Mouse (Mus musculus): ENCODE data around the gene Tssk3.
"Not testable (repeated sequence)": the region's sequence is repeated elsewhere in the genome, so short reads cannot be mapped to it uniquely, and the experiment has no call there.

Gene Tssk3

GRCm38 (mm10) chr4:129490972-129491880, at the start of gene Tssk3, which contains the start of gene Fam229a:
Gene Tssk3 (minus strand): TSS chr4:129491022.
Gene Fam229a (plus strand): TSS chr4:129491190.
- peak; percentile 70 for DNase-seq

DNA sequence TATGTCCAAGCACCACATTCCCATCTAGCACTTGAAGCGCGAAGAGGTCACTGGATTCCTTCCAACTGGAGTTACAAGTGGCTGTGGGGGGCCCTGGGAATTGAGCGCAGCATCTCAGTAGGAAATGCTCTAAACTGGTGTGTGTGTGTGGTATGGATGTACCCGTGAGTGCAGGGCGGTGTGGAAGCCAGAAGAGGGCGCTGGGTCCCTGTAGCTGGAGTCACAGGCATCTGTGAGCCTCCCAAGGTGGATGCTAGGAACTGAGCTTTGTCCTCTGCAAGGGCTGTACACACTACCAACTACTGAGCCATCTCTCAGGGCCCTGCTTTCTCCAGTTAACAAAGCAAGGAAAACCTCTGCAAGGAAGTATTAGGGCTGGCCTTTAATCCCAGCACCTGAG, 49.2 kb upstream of the Tssk3 start:
- DNase-seq = no peak

DNA sequence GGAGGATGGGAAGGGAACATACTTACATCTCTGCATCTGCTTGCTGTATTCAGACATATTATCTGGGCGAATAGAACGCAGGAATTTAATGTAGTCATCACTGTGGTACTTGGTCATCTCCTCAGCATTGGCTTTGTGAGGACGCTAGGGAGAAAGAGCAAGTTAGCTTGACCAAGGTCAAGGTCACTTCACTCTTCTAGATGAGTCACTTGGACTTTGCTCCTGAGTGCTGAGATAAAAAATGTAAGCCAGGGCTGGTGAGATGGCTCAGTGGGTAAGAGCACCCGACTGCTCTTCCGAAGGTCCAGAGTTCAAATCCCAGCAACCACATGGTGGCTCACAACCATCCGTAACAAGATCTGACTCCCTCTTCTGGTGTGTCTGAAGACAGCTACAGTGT, 38.1 kb upstream of the Tssk3 start:
- DNase-seq = not testable (repeated sequence)

DNA sequence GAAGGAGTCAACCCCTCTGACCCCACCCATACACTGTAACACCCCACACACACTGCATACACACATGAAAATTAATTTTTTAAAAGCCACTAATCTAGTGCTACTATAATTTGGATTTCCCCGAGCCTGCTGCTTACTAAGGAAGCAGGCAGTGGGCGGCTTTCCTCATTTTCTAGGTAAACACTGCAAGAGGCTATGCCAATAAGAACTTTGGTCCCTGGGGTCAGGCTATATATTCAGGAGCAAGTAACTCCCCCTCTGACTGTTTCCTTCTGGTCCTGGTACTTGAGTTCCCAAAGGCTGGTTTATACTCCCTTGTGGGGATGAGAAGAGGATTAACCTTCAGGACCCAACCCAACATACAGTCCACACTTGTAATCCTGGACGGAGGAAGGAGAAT, 35.1 kb upstream of the Tssk3 start:
- no peak for DNase-seq

- DNase-seq = no peak
These were observed 34.5 kb upstream of the Tssk3 start for GRCm38 (mm10) chr4:129525338-129525737.

GRCm38 (mm10) chr4:129518519-129518918, 27.7 kb upstream of the Tssk3 start:
- no peak for DNase-seq

- DNase-seq = no peak
These were observed 26.1 kb upstream of the Tssk3 start for GRCm38 (mm10) chr4:129516925-129517324.

- no peak for DNase-seq
These were observed 23.6 kb upstream of the Tssk3 start for GRCm38 (mm10) chr4:129514300-129514898.

DNA sequence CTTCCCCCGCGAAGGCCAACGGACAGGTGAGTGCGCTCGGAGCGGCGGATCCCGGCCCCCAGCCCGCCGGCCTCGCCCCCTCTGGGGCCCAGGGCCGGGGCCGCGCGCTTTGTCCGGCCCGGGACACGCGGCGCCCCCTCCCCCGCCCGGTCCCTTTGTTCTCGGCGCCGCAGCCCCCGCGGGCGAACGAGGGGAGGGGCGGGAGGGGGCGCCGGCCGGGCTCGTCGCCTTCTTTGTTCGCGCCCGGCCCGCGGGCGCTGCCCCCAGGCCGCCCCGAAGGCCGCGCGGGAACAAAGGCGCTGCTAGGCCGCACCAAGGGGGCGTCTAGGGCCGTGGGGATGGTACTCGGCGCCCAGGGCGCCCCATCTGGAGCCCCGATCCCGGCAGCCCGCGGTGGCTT, 23.1 kb upstream of the Tssk3 start:
- no peak for DNase-seq

- DNase-seq = no peak
These were observed 22.4 kb upstream of the Tssk3 start, which contains the start of gene Marcksl1 for GRCm38 (mm10) chr4:129513086-129513767. Gene Marcksl1 (plus strand): TSS chr4:129513581.

DNA sequence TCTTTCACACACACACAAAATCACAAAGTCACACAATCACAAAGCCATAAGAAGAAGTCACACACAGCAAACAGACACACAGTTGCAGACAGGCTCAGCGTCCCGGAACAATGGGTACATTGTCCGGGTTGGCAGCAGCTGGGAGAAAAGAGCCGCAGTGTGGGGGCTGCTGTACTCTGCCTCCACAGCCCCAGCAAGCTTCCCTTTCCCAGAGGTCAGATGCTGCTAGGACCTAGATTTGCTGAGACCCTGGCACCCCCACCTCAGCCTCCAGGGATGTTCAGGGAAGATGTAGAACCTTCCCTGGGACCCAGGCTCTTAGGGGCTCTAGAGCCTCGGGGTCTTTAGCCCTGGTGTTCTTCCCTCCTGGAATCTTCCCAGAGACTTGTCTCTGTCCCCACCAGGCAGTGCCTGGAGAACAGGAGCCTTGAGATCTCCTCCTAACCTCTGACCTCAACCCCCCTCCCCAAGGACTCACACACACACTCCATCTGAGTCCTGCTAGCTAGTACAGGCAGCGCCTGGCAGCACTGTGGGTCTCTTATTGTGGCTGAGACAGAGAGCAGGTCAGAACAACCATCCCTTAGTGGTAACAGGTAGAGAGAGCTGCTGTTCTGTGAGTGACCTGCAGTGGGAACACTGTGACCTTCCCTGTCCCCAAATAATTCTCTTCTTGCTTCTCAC, 20.7 kb upstream of the Tssk3 start:
- DNase-seq = no peak

DNA sequence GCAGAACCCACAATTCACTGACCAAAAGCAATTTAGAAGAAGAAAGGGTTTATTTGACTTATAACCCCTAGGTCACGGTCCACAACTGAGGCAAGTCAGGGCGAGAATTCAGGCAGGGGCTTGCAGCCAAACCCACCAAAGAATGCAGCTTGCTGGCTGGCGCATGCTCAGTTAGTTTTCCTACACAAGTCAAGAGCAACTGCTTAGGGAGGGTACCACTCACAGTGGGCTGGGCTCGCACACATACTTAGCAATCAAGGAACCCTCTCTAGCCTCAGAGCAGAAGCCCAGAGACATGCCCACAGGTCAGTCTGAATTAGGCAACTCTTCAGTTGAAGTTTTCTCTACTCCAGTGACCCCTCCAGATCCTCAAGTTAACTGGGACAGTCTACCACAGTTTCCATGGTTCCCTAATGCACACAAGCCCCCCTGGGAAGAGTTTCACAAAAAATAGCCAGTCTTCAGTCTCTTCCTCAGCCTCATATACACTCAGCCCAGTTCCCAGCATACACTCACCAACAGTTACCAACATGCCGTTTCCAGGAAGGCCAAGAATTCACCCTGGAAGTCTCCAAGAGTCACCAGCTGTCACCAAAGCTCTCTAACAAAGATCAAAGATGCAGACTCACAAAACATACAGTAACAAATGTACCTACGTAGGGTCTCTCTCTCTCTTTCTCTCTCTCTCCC, 20.0 kb upstream of the Tssk3 start:
- DNase-seq = no peak

- DNase-seq = no peak
These were observed 18.8 kb upstream of the Tssk3 start for GRCm38 (mm10) chr4:129509650-129510049.

DNA sequence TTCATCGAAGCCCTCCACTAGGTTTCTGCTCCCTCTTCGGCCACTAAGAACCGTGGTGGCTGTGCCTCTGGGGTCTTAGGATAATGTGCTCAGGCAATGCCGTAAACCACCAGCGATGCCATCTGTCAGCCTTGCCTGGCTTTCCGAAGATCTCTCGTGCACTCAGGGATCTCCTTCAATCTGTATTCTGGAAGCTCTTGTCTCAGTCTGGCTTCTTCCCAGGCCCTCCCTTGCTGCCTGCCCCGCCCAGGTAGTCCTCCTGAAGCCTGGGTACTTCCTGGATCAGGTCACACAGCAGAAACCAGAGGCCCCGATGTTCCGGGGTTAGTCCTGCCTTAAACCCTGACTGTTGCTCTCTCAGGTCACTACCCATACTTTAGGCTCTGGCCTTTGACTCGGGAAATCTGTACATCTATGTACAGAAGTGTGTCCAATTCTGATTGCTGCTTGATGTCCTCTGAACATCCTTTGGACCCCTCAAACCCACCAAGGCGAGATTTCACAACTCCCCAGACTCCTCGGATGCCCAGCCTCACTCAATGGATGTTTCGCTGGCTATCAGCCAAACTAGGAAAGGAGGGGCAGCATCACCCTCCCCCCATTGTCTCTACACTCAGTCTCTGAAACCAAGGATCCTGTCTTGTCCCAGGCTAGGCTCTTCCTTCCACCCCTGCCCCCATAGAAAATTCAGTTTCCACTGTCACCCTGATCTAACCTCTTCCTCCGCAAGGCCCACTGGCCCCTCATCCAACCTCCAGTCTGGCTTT, 18.2 kb upstream of the Tssk3 start:
- DNase-seq = no peak

DNA sequence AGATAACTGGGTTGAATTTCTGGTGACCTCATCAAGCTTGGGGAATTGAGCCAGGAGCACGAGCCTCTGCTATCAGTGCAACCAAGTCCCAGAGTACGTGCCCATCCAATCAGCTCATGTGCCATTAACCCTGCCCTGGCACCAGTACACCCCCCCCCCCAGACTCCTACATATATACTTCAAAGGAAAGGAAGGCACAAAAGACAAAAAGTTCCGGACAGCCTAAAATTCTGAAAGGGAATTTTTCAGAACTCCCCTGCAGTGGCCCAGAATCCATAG, 17.4 kb upstream of the Tssk3 start:
- DNase-seq = no peak

GRCm38 (mm10) chr4:129507434-129508236, 16.8 kb upstream of the Tssk3 start:
- DNase-seq = no peak

- DNase-seq = no peak
These were observed 14.7 kb upstream of the Tssk3 start for GRCm38 (mm10) chr4:129505511-129505910.

- DNase-seq = no peak
These were observed 12.2 kb upstream of the Tssk3 start for GRCm38 (mm10) chr4:129502901-129503444.

GRCm38 (mm10) chr4:129502327-129502888, 11.6 kb upstream of the Tssk3 start:
- DNase-seq = no peak

Data from cerebellum, adult 11-12 months (tissue).